Mouse (Mus musculus) embryonic facial prominence, embryonic 12.5 days (tissue): ENCODE results near the gene Padi6. TPM values are rescaled to one million over a fixed set of nuclear protein-coding genes. Genes with fewer than 3 reads are reported as not detected.

ENCODE experiments used
- ATAC-seq: fragments of 200-750 bp; cut with Nextera tagmentation; 2 replicates; pipeline ENCODE4 v1.8.0; 2017; ENCODE audit not compliant: insufficient number of reproducible peaks, insufficient read depth, low FRiP score, low TSS enrichment
- H3K27ac ChIP-seq: fragments of 300-500 bp; sonication (generic); 2 replicates; pipeline ENCODE4 v1.5.1; 2016; ENCODE audit warnings: mild to moderate bottlenecking
- H3K27me3 ChIP-seq: fragments of 300-500 bp; sonication (generic); 2 replicates; pipeline ENCODE4 v1.6.1; 2016; ENCODE audit warnings: mild to moderate bottlenecking, moderate library complexity
- H3K36me3 ChIP-seq: fragments of 300-500 bp; sonication (generic); 2 replicates; pipeline ENCODE4 v1.6.1; 2016; ENCODE audit warnings: mild to moderate bottlenecking
- H3K4me1 ChIP-seq: fragments of 300-500 bp; sonication (generic); 2 replicates; pipeline ENCODE4 v1.6.1; 2016
- H3K4me2 ChIP-seq: fragments of 300-500 bp; sonication (generic); replicated peaks from 2 replicates; pipeline ENCODE4 v1.6.1; 2016; ENCODE audit warnings: mild to moderate bottlenecking, moderate library complexity
- H3K4me3 ChIP-seq: fragments of 300-500 bp; sonication (generic); 2 replicates; pipeline ENCODE4 v1.5.1; 2016; ENCODE audit warnings: mild to moderate bottlenecking
- H3K9ac ChIP-seq: fragments of 300-500 bp; sonication (generic); 2 replicates; pipeline ENCODE4 v1.6.1; 2016; ENCODE audit warnings: mild to moderate bottlenecking, moderate library complexity
- H3K9me3 ChIP-seq: fragments of 300-500 bp; sonication (generic); 2 replicates; pipeline ENCODE4 v1.6.1; 2016; ENCODE audit warnings: mild to moderate bottlenecking, moderate library complexity
- WGBS: fragments of 180-500 bp; shearing (Covaris S2); methylation state at CpG from one replicate; pipeline ENCODE4 v1.1.7; 2016; 5-methylcytosine and 5-hydroxymethylcytosine counted together
- microRNA-seq: library from miRNA; unstranded; fragments of <30 nt; microRNA quantifications from one replicate; pipeline ENCODE4, GENCODE M21; 2017
- polyA plus RNA-seq: library from polyadenylated mRNA; unstranded; fragments of >200 nt; fragmentation: Nextera tagmentation; extraction: Ambion mirVana; gene quantifications from 2 replicates; pipeline ENCODE4 v1.2.1, GENCODE M21; 2016

The Padi6 gene
- polyA plus RNA-seq, 1 experiment from 2014 or later: not detected

DNA sequence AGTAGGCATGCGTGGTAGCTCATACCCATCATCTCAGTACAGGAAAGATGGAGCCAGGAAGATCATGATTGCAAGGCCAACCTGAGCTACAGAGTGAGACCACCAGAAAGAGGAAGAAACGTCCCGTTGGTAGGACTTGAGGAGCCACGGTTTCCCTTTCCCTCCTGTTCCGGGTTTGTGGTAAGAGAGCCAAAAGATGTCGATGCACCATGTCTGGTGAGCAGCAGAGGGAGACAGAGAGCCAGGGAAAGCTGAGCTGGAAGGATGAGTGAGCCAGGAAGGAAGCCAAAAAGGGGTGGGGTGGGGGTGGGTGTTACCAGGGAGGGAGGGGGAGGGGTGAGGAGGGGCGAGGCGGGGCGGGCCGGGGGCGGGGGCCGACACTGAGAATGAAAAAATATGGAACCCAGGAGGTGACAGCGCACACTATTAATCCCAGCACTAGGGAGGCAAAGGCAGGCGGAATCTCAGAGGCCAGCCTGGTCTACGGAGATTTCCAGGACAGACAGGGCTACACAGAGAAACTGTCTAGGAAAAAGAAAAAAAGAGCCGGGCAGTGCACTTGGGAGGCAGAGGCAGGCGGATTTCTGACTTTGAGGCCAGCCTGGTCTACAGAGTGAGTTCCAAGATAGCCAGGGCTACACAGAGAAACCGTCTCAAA, 62.6 kb downstream of the Padi6 start:
- no peak overlapping the region for H3K4me2 ChIP-seq

DNA sequence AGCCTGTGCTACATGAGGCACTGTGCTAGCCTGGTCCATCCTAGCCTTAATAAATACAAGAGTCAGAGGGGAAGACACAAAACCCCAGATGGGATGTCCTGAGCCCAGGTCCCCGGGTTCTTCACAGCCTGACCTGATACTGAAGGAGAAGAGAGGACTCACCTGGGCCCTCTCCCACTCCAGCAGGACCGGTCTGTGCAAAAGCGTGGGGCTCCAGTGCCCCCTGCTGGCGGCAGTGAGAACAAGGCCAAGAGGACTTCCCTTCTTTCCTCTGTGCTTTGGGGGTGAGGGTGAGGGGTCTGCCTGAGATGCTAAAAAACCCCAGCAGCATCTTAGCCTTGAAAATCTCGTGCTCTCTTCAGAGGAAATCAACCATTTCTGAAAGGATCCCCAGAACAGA, 63.4 kb downstream of the Padi6 start:
- ATAC-seq: no peak; the same call in 1 of the 2 replicates
- Histone ChIP-seq H3K9me3 (no peaks in the 10 kb centered on the region), H3K4me3 (no peak overlapping the region), H3K9ac (no peak overlapping the region), H3K4me1 (peaks cover 6% of the 10 kb centered on the region), H3K36me3 (no peaks in the 10 kb centered on the region), H3K4me2 (no peak overlapping the region), H3K27ac (no peak overlapping the region), H3K27me3 (no peaks in the 10 kb centered on the region)
- 9% methylated on average over 5 of the region's 5 CpGs for WGBS

More for the DNA sequence above, 62.6 kb downstream of the Padi6 start:
- Histone ChIP-seq H3K27ac (no peak overlapping the region), H3K4me1 (peaks cover 14% of the 10 kb centered on the region), H3K36me3 (no peaks in the 10 kb centered on the region), H3K4me3 (no peak overlapping the region), H3K9me3 (no peaks in the 10 kb centered on the region), H3K9ac (no peak overlapping the region), H3K27me3 (no peaks in the 10 kb centered on the region)
- WGBS: 27% methylated on average over 17 of the region's 18 CpGs
- ATAC-seq: no peak

Small RNA genes lying within 50 kb of the gene (microRNA-seq; reads per million reads assigned to microRNA genes)
- gene Gm23045 (not detected), gene Gm25951 (not detected)

Other genes with a start within 250 kb of the Padi6 start
- gene Arhgef10l, start 76.6 kb downstream of the Padi6 start, polyA plus RNA-seq: 17.4 and 19.7 TPM in 2 replicates
- 95.5 and 138 TPM in 2 replicates for gene Rcc2, start 42.1 kb downstream of the Padi6 start, polyA plus RNA-seq
- gene Padi4, start 31.6 kb upstream of the Padi6 start, polyA plus RNA-seq: 0.22 TPM in 1 of 2 replicates, not detected in the other
- 0.06 and 0.08 TPM in 2 replicates for gene Padi3, start 68.0 kb upstream of the Padi6 start, polyA plus RNA-seq
- gene Padi1, start 103.1 kb upstream of the Padi6 start, polyA plus RNA-seq: 0.12 and 0.14 TPM in 2 replicates
- gene Padi2, start 163.7 kb upstream of the Padi6 start, polyA plus RNA-seq: 3.0 and 3.6 TPM in 2 replicates
- gene Sdhb, start 218.6 kb upstream of the Padi6 start, polyA plus RNA-seq: 388 and 392 TPM in 2 replicates
- gene Atp13a2, start 244.2 kb upstream of the Padi6 start, polyA plus RNA-seq: 56.1 and 63.3 TPM in 2 replicates